Mouse (Mus musculus): Measurements from ENCODE around the gene Ephb2.

DNA sequence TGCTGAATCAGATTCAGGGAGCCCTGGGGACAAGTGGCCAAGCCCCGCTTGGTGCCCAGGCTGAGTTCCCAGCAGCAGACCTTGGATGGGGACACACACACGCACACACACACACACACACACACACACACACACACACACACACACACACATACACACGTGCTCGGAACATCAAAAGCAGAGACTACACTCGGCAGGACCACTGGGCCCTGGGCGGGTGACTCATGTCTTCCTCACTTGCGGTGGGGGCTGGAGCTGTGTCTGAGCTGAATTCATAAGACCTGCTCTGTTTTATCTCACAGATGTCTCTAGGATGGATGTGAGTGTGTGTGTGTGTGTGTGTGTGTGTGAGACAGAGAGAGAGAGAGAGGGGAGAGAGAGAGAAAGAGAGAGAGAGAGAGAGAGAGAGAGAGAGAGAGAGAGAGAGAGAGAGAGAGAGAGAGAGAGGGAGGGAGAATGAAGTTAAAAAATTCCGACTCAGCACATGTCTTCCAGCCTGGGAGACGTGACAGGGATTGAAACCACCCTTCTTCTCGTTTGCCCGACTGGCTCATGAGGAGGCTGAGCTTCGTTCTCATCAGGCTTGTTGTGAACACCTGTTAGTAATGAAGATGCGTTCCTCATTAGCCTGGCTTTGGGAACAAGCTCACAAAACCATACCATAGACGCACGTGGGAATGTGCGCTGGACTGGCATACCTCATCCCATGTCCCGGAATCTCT lies 113.3 kb downstream of the Ephb2 start:
- TF ChIP-seq CTCF (IDR thresholded peaks at IDR 0.05; ENCODE audit: low read depth, low read length) (no peak), TAL1 (conservative IDR thresholded peaks at IDR 0.05; ENCODE audit: low read depth, low read length) (no peak)
